Mouse (Mus musculus) mature B cell (primary cell): ENCODE data around the gene H1f0.

Experiments used
- in situ Hi-C: fragments of 300-500 bp; cut with MboI; formaldehyde crosslinking; loops from 2 replicates; pipeline ENCODE4 v1.14.3; 2019

H1f0 gene

DNA sequence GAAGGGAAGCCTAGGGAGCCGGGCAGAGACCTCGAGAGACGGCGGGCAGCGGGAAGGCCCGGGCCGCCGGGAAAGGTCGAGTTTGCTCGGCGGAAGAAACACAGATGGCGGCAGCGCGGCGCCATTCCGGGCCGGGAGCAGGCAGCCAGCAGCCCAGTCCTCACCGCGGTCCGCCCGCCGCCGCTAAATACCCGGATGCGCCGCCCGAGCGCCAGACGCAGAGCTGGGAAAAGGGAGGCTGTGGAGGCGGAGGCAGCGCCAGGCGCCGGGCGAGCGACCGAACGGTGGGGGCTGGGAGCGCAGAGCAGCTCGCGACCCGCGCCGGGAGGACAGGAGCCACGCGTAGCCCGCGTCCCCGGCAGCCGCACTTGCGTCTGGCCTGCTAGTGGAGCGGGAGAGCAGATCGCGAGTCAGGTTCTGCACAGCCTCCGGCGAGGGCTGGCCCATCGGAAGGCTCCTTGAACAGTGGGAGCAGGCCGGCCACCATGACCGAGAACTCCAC is at the start of gene H1f0:
Gene H1f0 (plus strand): TSS at position 214 of the 502 bp plus-strand sequence.
- in situ Hi-C loops, result no loop called here

- in situ Hi-C loops, result no loop called here
These were observed 49.4 kb upstream of the H1f0 start for GRCm38 (mm10) chr15:78978875-78979274.

DNA sequence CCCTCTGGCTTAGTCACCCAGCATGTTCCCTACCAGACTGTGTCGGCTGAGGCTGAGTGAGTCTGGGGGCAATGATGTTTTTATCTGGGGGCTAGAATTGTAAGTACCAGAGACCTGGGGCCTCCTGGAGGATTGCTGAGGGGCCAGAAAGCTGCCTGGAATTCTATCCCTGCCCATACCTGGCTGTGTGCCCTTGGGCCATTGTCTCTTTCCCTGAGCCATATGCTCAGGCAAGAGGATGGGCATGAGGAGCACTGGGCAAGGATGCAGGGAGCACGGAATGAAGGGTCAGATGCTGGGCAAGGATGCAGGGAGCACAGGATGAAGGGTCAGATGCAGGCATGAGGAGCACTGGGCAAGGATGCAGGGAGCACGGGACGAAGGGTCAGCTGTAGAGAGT is 48.2 kb upstream of the H1f0 start:
- in situ Hi-C loops, result no loop called here

GRCm38 (mm10) chr15:78982658-78983435 is 45.4 kb upstream of the H1f0 start:
- in situ Hi-C loops, result no loop called here

DNA sequence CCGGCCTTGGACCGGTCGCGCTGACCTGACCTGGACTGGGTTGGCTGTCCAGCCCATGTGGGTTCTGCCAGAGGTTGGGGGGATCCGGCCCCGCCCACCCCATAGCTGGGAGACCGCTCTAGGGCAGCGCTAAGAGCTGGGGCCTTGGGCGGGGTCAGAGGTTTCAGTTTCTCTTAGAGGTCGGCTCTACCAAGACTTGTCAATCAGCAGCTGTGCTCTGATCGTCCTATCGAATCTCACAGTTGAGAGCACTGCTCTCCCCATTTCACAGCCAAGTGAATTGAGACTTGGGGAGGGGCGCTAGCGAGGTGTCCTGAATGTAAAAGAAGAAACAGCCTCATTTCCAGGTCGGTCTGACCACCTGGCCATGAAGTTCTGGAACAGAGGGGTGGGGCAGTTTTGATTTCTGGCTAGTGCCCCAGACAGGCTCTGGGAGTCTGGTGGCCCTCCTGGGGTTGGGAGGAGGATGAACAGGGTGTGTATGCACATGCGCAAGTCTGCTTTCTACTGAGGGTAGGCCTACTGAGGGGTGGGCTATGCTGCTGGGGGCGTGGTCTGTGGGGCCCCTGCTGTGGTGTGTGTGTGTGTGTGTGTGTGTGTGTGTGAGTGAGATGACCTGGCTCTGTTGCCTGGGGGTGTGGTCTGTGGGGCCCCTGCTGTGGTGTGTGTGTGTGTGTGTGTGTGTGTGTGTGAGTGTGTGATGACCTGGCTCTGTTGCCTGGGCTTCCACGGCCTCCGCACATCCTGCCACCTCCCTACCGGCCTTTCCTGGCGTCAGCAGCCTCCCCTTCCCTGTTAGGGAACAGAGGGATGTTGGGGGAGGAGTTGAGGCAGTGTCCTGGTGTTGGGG is 44.6 kb upstream of the H1f0 start:
- in situ Hi-C loops, result no loop called here

DNA sequence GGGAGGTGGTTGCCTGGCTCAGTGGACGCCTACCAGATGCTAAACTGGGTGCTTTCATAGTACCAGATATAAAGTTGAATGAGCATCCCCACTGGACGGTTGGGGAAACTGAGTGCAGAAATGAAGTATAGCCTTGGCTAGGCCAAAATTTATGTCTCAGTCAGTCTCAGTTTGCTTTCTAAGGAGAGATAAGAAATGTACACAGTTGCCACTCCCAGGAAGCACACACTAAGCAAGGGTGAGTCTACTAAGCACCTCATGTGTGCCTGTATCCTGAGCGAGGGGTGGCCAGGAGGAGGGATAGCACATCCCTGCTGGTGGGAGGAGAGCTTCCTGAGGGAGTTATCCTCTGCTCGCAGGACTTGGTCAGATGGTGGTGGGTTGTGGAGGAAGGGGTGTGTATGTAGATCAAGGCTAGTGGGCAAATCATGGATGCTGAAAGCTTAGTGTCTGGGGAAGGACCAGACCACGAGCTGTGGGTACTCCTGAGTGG is 43.9 kb upstream of the H1f0 start:
- in situ Hi-C loops, result no loop called here

DNA sequence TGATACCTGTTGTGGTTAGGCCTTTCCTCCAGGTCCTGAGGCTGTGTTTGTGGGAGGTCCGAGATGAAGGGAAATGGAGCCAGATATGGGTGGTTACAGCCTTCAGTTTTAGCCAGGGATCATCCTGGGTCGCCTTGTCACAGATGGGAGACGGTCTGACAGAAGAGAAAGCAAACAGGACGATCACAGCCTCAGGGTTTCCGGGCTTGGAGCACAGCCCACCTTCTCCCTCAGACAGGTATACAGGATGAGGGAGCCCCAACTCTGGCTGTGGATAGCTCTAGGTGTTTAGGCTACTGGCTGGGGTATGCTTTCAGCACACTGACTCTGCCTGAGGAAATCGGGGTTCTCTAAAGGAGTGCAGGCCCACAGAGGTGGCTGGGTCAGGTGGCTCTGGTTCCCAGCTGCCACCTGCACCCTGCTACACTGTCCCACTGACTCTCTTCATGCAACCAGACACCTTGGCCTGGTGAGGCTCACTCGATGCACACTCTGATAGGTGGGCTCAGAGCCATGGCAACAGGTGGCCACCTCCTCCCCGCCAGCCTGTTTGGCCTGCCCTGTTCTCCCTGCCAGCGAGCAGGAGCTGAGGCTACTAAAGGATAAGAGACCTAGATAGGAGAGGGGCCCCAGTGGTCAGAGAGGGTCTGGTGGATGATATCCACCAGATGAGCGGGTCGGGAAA is 41.6 kb upstream of the H1f0 start:
- in situ Hi-C loops, result no loop called here

DNA sequence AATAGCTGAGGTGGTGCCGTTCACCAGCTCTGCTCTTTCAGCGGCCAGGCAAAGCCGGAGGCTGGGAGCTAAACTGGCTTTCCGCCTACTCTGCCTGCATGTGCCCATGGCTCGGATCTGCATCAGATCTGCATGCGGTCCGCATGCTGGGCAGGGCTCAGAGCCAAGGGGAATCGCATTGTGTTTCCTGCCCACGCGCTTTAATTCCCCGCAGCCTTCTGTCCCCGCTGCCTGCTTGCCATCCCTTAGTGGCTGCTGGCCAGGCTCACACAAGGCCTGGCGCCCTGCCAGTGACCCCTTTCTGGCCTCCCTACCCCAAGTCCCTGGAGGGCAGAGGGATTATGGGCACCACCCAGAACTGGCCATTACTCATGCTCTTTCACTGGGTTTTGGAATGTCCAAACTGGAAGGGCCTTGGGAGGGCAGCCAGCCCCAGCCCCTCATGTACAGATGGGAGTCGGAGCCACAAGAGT is 39.7 kb upstream of the H1f0 start:
- in situ Hi-C loops, result no loop called here

DNA sequence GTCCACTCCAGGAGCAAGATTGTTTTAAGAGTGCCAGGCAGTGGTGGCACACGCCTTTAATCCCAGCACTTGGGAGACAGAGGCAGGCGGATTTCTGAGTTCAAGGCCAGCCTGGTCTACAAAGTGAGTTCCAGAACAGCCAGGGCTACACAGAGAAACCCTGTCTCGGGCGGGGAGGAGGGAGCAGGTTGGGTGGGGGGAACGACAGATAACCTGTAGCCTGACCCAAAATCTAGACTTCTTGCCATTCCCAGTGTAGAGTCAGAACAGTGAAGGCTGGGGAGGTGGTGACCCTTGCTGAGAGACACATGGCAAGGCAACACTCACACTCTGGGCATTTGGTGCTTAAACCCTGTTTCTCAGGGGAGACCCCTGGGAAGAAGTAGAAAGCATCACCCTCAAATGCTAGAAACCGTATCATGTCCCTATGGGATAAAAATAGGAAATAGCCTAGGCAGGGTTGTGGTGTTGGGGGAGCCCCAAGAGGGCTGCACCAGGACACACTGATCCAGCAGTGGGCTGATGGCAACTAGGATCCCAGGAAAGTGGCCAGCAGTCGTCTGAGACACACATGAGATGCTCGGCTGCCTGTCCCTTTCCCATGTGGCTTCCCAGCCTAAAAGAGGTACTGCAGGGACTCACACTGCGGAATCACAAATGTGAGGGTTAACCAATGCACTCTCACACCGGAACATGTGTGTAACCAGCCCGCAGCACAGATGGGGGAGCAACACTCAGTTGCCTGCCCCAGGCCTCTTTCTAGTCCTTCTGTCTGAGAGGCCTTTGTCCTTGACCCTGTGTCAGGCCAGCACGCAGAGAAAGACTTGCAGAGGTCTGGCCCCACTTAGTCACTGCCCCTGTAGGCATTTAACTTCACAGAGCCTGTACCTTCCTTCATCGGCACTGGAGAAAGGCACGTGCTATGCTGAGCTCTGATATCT is 38.8 kb upstream of the H1f0 start:
- in situ Hi-C loops, result no loop called here

DNA sequence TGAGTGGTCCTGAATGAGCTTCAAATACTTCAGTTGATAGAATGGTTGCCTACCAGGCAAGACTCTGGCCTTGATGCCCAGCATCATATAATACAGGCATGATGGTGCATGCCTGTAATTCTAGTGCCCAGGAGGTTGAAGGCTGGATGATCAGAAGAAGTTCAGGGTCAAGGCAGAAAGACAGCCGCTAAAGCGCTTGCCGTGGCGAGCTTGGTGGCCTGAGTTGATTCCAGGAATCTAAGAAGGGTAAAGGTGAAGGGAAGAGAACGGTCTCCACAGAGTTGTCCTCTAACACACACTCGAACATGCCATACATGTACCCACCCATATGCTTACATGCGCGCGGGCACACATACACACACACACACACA is 38.2 kb upstream of the H1f0 start:
- in situ Hi-C loops, result no loop called here

DNA sequence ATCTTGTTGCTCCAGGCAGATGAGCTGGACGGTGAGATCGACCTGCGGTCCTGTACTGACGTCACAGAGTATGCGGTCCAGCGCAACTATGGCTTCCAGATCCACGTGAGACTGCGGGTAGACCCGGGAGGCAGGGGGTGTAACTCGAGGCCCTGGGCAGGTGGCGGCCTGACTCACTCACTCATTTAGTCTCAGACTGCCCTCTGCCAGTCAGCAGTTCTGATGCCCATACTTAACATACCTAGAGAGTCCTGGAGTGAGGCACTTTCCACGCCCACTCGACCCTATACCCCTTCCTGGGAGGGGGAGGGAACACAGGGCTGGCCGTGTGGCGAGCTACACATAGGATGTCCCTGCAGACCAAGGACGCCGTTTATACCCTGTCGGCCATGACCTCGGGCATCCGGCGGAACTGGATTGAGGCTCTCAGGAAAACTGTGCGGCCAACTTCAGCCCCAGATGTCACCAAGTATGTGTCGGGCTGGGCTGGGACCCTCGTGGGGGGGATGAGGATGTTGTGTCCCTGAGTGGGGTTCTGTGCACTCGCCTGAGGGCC is 37.2 kb upstream of the H1f0 start:
- in situ Hi-C loops, result no loop called here

- in situ Hi-C loops, result no loop called here
These were observed 36.0 kb upstream of the H1f0 start for GRCm38 (mm10) chr15:78992235-78992634.

DNA sequence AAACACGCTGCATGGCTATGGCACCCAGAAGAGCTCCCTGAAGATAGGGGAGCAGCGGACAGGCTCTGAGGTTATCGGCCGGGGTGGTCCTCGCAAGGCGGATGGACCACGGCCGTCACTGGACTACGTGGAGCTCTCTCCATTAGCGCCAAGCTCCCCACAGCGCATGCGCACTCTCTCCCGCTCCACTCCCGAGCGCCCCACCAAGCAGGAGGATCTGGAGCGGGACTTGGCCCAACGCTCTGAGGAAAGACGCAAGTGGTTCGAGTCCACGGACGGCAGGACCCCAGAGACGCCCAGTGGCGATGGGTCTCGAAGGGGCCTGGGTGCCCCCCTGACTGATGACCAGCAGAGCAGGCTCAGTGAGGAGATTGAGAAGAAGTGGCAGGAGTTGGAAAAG is 35.3 kb upstream of the H1f0 start:
- in situ Hi-C loops, result no loop called here

DNA sequence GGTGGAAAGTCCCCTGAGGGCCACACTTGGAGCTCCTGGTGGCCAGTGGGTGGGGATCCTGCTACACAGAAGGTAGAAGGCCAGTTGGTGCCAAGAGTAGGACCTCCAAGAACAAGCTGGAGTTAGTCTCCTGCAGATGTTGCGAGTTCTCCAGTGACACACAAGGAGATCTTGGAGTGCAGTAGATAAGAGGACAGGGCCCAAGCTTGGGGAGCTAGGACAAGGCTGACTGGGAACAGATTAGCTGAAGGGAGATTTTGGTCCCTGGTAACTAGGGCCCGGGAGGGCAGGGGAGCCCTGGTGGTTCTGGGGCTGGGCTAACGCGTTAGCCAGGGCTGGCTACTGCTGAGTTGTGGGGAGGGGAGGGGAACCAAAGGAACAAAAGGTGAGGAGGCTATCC is 32.3 kb upstream of the H1f0 start:
- in situ Hi-C loops, result no loop called here

DNA sequence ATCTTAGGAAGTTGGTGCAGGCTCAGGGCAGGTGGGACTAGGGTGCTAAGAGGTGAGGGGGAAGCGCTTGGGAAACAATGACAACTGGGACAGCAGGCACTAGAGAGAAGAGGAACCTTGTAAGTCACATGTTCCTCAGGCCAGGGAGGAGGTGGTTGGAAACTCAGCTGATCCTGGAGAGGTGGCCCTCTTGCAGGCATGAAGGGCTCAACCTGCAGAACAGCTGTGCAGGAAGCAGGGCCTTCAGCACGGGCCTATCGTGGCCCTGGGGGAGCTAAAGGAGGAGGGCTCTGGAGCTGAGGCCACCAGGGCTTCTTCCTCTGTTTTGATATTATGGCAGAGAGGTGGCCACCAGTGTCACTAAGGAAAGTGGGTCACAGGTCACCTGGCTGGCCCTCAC is 31.6 kb upstream of the H1f0 start:
- in situ Hi-C loops, result no loop called here

DNA sequence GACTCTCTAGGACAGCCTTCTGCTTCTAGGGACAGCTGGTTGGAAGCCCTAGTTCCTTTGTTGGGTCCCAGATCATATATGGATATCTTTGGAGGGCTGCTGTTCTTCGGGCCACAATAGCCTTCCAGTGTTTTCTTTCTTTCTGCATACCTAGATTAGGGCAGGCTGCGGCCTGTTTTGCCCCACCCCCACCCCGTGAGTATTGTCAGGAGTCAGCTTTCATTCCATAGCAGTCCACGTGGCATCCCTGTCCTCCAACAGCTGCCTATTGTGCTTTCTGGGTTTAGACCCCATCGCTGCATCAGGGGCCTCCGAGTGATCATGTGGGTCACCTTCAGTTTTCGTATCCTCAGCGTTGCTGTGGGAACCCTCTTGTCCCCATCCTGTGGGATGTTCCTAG is 29.9 kb upstream of the H1f0 start:
- in situ Hi-C loops, result no loop called here

DNA sequence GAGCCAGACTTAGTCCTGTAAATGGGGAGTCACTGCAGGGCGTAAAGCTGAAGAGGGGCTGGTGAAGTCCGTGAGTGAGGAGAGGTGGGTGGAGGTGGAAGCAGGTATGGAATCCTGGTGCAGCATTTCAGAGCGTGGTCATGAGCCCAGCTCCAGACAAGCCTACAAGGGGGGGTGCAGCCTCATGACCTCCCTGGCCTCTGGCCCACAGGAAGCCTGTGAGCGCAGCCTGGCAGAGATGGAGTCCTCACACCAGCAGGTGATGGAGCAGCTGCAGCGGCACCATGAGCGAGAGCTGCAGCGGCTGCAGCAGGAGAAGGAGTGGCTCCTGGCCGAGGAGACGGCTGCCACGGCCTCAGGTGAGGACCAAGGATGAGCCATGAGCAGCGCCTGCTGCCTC is 28.7 kb upstream of the H1f0 start:
- in situ Hi-C loops, result no loop called here

GRCm38 (mm10) chr15:79000357-79000791 is 27.9 kb upstream of the H1f0 start:
- in situ Hi-C loops, result no loop called here

DNA sequence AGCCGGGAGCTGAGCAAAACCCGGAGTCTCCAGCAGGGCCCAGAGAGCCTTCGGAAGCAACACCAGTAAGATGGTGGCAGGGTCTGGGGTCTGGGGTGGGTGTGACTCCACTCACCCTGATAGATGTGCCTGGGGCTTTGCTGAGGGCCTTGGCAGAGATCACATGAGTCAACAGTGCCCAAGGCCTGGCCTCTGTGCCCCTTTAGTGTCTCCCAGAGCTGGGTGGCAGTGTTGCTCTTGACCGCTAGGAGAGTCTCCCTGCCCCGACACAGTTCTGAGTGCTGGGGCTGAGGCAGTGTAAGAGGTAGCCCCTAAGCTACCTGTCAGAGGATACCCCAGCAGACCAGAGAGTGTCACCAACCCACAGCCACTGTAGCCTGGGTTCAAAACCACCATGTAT is 26.7 kb upstream of the H1f0 start:
- in situ Hi-C loops, result no loop called here

- in situ Hi-C loops, result no loop called here
These were observed 26.2 kb upstream of the H1f0 start for GRCm38 (mm10) chr15:79002036-79002435.

GRCm38 (mm10) chr15:79003079-79003478 is 25.2 kb upstream of the H1f0 start:
- in situ Hi-C loops, result no loop called here
